Mouse (Mus musculus) right cerebral cortex, postnatal 14 days (tissue): Measurements from ENCODE around the gene Pold1.

ENCODE experiments used
- DNase-seq: peaks from one replicate; pipeline ENCODE4 v3.0.0; 2022

Gene Pold1

GRCm38 (mm10) chr7:44482836-44483435, 65.7 kb downstream of the Pold1 start:
- no peak for DNase-seq
